8 mouse cellular contexts compared by ENCODE assay signal in the genomic region with DNA sequence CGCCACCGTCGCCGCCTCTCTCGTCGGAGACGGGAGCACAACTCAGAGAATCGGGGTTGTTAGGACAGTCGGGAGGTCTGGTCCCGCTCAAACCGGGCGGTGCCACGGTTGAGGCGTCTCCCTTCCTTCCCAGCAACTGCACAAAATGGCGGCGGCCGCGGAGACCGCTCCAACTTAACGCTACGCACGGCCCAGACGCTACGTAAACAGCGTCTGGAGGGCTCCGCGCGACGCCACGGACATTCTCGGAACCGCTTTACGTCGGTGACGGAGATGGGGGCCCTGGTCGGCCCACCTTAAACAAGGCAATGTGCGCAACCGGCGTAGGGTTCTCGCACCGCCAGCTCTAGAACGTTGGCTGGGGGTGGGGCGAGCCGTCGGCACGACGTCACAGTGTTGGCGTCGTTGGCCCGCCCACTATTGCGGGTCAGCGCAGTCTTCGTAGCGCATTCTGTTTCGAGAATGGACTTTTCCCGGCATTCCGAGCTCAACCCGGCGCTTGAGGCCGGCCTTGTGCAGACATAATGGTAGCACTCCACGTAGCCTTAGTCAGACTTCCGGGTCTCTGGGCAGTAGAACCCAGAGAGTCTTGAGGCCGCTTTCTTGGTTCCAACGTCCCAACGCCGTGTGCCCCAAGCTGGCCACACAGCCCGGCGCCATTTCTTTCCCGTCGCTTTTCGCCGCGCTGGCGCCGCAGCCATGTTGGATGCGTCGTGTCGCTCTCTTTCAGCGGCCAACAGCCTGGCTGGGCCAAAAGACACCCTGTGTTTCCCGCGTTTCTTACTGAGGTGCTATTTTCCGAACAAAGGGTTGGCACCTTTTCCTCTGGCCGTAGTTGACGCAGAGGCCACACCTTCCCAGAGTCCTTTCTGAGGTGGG. TPM values are rescaled to one million over a fixed set of nuclear protein-coding genes. Genes with fewer than 3 reads are reported as not detected.
DNase-seq lines count a peak whose midpoint lies in the region; ATAC-seq and TF ChIP-seq lines count a peak whose summit lies in the region.

A gene (minus strand): TSS at position 332 of the 879 bp plus-strand sequence.

- H3K27ac ChIP-seq in MEL (ENCODE audit: control insufficient read depth, low read depth, low read length): peak within 1 kb of the TSS; percentile 82
- H3K27ac ChIP-seq in cerebellum, adult 2 months (ENCODE audit: insufficient read depth, low read length): peak within 1 kb of the TSS; percentile 83
- H3K27ac ChIP-seq in lung, embryonic 16.5 days (ENCODE audit: low read length): peak within 1 kb of the TSS; percentile 99

- H3K36me3 ChIP-seq in MEL (ENCODE audit: control insufficient read depth in 1 of 2, insufficient read depth in 2 of 2, low read length in 2 of 2): peaks cover 0 to 24% of the 10 kb centered on the region in 2 experiments; a peak in 2 of 4 replicates
- peaks cover 22% of the 10 kb centered on the region for H3K36me3 ChIP-seq in lung, embryonic 16.5 days (ENCODE audit: control insufficient read depth, insufficient read depth, low read length)

- H3K9ac ChIP-seq in MEL (ENCODE audit: control insufficient read depth, low read depth, low read length, poor library complexity, severe bottlenecking): peak within 1 kb of the TSS; percentile 86
- H3K9ac ChIP-seq in lung, embryonic 16.5 days (ENCODE audit: low read length): peak within 1 kb of the TSS; percentile 100

- WGBS in cerebellum, adult 2 months: 1% methylated on average over 84 of the region's 84 CpGs
- WGBS in lung, embryonic 16.5 days: 2% methylated on average over 84 of the region's 84 CpGs

- H3K4me3 ChIP-seq in MEL (ENCODE audit: control insufficient read depth in 1 of 2, insufficient read depth in 1 of 2, low read depth in 2 of 2, low read length in 2 of 2): peak within 1 kb of the TSS; percentile 80 to 88
- peak within 1 kb of the TSS; percentile 70 for H3K4me3 ChIP-seq in cerebellum, adult 2 months (replicated peaks; ENCODE audit: insufficient read depth, low read depth, low read length)
- H3K4me3 ChIP-seq in lung, embryonic 16.5 days (ENCODE audit: low read length): peak within 1 kb of the TSS; percentile 75

- peaks cover 33% of the 10 kb centered on the region for H3K79me2 ChIP-seq in MEL (ENCODE audit: control insufficient read depth, insufficient read depth, low read length, poor library complexity)

- peak; percentile 96 to 98 for ATAC-seq in hematopoietic stem cell, adult 5-6 weeks (replicated peaks in 1 of 2; ENCODE audit: insufficient read depth in 1 of 2, low FRiP score in 2 of 2, low TSS enrichment in 1 of 2, low read depth in 1 of 2, poor library complexity in 2 of 2, severe bottlenecking in 2 of 2)
- ATAC-seq in lung, embryonic 16.5 days (ENCODE audit: low read depth): peak; percentile 98

- H3K4me2 ChIP-seq in lung, embryonic 16.5 days (ENCODE audit: low read depth, low read length): peak within 1 kb of the TSS; percentile 85

- H3K9me3 ChIP-seq in MEL (replicated peaks; ENCODE audit: insufficient read depth, low read length): no peaks in the 10 kb centered on the region
- no peaks in the 10 kb centered on the region for H3K9me3 ChIP-seq in lung, embryonic 16.5 days (ENCODE audit: control insufficient read depth, low read length)

- peaks cover 0 to 12% of the 10 kb centered on the region in 2 experiments; a peak in 2 of 4 replicates for H3K4me1 ChIP-seq in MEL (ENCODE audit: control insufficient read depth in 1 of 2, insufficient read depth in 2 of 2, low read length in 2 of 2)
- H3K4me1 ChIP-seq in cerebellum, adult 2 months (ENCODE audit: control insufficient read depth, insufficient read depth, low read length): no peaks in the 10 kb centered on the region; the same call in 1 of the 2 replicates
- peaks cover 19% of the 10 kb centered on the region for H3K4me1 ChIP-seq in lung, embryonic 16.5 days (replicated peaks; ENCODE audit: control insufficient read depth, insufficient read depth, low read length)

- TF ChIP-seq CTCF in MEL (IDR thresholded peaks at IDR 0.05 in 2 of 3, conservative IDR thresholded peaks at IDR 0.05 in 1 of 3; ENCODE audit: control insufficient read depth in 1 of 3, insufficient read depth in 1 of 3, low read depth in 2 of 3, low read length in 3 of 3, poor library complexity in 1 of 3, severe bottlenecking in 1 of 3): no peak
- no peak for TF ChIP-seq CTCF in cerebellum, adult 2 months (IDR thresholded peaks at IDR 0.05; ENCODE audit: borderline replicate concordance, insufficient read depth, low read depth, low read length)

- no peak for TF ChIP-seq RAD21 in MEL (IDR thresholded peaks at IDR 0.05; ENCODE audit: low read depth, low read length)

- peak; percentile 49 to 93 for TF ChIP-seq POLR2A in MEL (IDR thresholded peaks at IDR 0.05; ENCODE audit: control insufficient read depth in 1 of 2, insufficient read depth in 1 of 2, low read depth in 1 of 2, low read length in 2 of 2, poor library complexity in 1 of 2)
- peak; percentile 72 for TF ChIP-seq POLR2A in cerebellum, adult 2 months (IDR thresholded peaks at IDR 0.05; ENCODE audit: borderline replicate concordance, insufficient read depth, low read length)

- peak; percentile 95 for DNase-seq in MEL (ENCODE audit: low read depth, low spot score)
- peak; percentile 97 to 99 for DNase-seq in cerebellum, adult 2 months
- peak; percentile 99 for DNase-seq in forelimb bud, embryonic 11.5 days (ENCODE audit: low read depth, low spot score)
- DNase-seq in layer of hippocampus, adult 9-10 months (ENCODE audit: low spot score): peak; percentile 97
- peak; percentile 99 for DNase-seq in ovary, postnatal 10 days (ENCODE audit: low spot score)
- peak; percentile 93 to 98 for DNase-seq in thymus, postnatal 10 days (ENCODE audit: low spot score in 2 of 2)

- H3K27me3 ChIP-seq in MEL (ENCODE audit: control insufficient read depth in 1 of 2, insufficient read depth in 2 of 2, low read length in 2 of 2): no peaks in the 10 kb centered on the region
- H3K27me3 ChIP-seq in cerebellum, adult 2 months (ENCODE audit: control insufficient read depth, insufficient read depth, low read length): no peaks in the 10 kb centered on the region
- no peaks in the 10 kb centered on the region; the same call in 1 of the 2 replicates for H3K27me3 ChIP-seq in lung, embryonic 16.5 days (ENCODE audit: control insufficient read depth, insufficient read depth, low read depth, low read length)

- no peak for TF ChIP-seq EP300 in MEL (IDR thresholded peaks at IDR 0.05; ENCODE audit: low read depth in 1 of 2, low read length in 2 of 2)

TF ChIP-seq in MEL, 35 proteins besides CTCF, POLR2A, EP300 and RAD21:
- TF ChIP-seq ETS1 (IDR thresholded peaks at IDR 0.05; ENCODE audit: low read depth, low read length): no peak
- peak; percentile 54; the same call in 1 of the 2 replicates for TF ChIP-seq POLR2AphosphoS5 (IDR thresholded peaks at IDR 0.05; ENCODE audit: borderline replicate concordance, low read depth, low read length)
- TF ChIP-seq NRF1 (IDR thresholded peaks at IDR 0.05; ENCODE audit: insufficient read depth, low read depth, low read length, poor library complexity, severe bottlenecking): no peak
- peak; percentile 67; the same call in 1 of the 2 replicates for TF ChIP-seq TBP (IDR thresholded peaks at IDR 0.05; ENCODE audit: low read depth, low read length)
- TF ChIP-seq MYC (IDR thresholded peaks at IDR 0.05; ENCODE audit: low read depth, low read length): no peak

RNA-seq across cellular contexts. Expression of the gene that starts here (rescaled TPM):
- total RNA-seq in MEL (2012; rRNA removed): 100 and 115 TPM in 2 replicates
- polyA plus RNA-seq in MEL (2012; ENCODE audit: insufficient read depth in 1 of 2, insufficient read length in 2 of 2, low read depth in 1 of 2, low replicate concordance in 2 of 2, missing spikeins in 1 of 2): 100 to 1,000 TPM in 1 of 2 experiments, 10 to 100 TPM in 1; 85.4 to 148 TPM
- 414 and 429 TPM in 2 replicates for polyA plus RNA-seq in cerebellum, adult 2 months (2012; rRNA removed)
- total RNA-seq in hematopoietic stem cell, adult 5-6 weeks (2017): 243 and 272 TPM in 2 replicates
- 45.0 and 45.3 TPM in 2 replicates for polyA plus RNA-seq in lung, embryonic 16.5 days (2015; fragmentation: Nextera tagmentation; extraction: Ambion mirVana)

Comparison
In these comparisons a context has a peak if more than half of its experiments do, and no peak if none do; other contexts are left out.
1. Peak in every context shown above with its lines: DNase-seq, ATAC-seq, H3K4me3 ChIP-seq and H3K27ac ChIP-seq.